Mouse (Mus musculus): ENCODE measurements around the gene Rnf113a1. TPM values are rescaled to one million over a fixed set of nuclear protein-coding genes. Genes with fewer than 3 reads are reported as not detected.
"Not testable (repeated sequence)": the region's sequence is repeated elsewhere in the genome, so short reads cannot be mapped to it uniquely, and the experiment has no call there.

Gene Rnf113a1
- polyA plus RNA-seq, 1 experiment from 2014 or later: 6.1 TPM

- WGBS: 79% methylated on average over 18 of the region's 18 CpGs
- no peak overlapping the region for H3K9ac ChIP-seq (ENCODE audit: low read depth, low read length)
Measured at GRCm38 (mm10) chrX:37163115-37163514, 27.9 kb upstream of the Rnf113a1 start.

DNA sequence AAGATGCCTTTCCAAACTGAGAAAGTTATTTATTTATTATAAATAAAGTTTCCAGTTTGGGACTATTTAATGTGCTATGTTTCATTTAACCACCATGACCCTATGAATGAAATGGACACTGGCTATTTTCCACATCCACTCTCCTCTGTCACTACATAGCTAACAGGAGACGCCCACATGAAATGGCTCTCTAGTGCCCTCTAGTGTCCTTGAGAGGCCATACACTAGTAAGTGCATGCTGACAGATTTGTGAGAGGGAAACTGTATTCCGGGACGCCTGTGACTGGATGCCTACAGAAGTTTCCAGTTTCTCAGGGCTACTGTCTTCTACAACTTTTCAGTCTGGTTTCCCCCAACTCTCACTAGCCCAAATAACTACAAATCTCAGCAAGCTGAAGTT is 24.0 kb upstream of the Rnf113a1 start:
- Histone ChIP-seq H3K4me1 (replicated peaks; ENCODE audit: control insufficient read depth, insufficient read depth, low read length) (no peaks in the 10 kb centered on the region), H3K9ac (ENCODE audit: low read depth, low read length) (no peak overlapping the region), H3K27me3 (replicated peaks; ENCODE audit: control insufficient read depth, insufficient read depth, low read length) (no peaks in the 10 kb centered on the region), H3K4me3 (ENCODE audit: low read depth, low read length) (no peak overlapping the region), H3K36me3 (ENCODE audit: control insufficient read depth, insufficient read depth) (no peaks in the 10 kb centered on the region), H3K27ac (ENCODE audit: low read depth, low read length) (no peak overlapping the region), H3K9me3 (ENCODE audit: control insufficient read depth) (no peaks in the 10 kb centered on the region), H3K4me2 (replicated peaks; ENCODE audit: low read depth) (no peak overlapping the region)
- 38% methylated on average over 3 of the region's 3 CpGs for WGBS
- ATAC-seq: no peak
- peak; percentile 78 for TF ChIP-seq CTCF (IDR thresholded peaks at IDR 0.05; ENCODE audit: low read depth)

More at GRCm38 (mm10) chrX:37163115-37163514, 27.9 kb upstream of the Rnf113a1 start:
- H3K36me3 ChIP-seq (ENCODE audit: control insufficient read depth, insufficient read depth): no peaks in the 10 kb centered on the region
- no peak overlapping the region for H3K27ac ChIP-seq (ENCODE audit: low read depth, low read length)
- H3K27me3 ChIP-seq (replicated peaks; ENCODE audit: control insufficient read depth, insufficient read depth, low read length): no peaks in the 10 kb centered on the region
- H3K4me2 ChIP-seq (replicated peaks; ENCODE audit: low read depth): no peak overlapping the region
- no peak for TF ChIP-seq CTCF (IDR thresholded peaks at IDR 0.05; ENCODE audit: low read depth)
- no peak overlapping the region for H3K4me3 ChIP-seq (ENCODE audit: low read depth, low read length)
- no peak for ATAC-seq
- H3K9me3 ChIP-seq (ENCODE audit: control insufficient read depth): no peaks in the 10 kb centered on the region
- no peaks in the 10 kb centered on the region for H3K4me1 ChIP-seq (replicated peaks; ENCODE audit: control insufficient read depth, insufficient read depth, low read length)

DNA sequence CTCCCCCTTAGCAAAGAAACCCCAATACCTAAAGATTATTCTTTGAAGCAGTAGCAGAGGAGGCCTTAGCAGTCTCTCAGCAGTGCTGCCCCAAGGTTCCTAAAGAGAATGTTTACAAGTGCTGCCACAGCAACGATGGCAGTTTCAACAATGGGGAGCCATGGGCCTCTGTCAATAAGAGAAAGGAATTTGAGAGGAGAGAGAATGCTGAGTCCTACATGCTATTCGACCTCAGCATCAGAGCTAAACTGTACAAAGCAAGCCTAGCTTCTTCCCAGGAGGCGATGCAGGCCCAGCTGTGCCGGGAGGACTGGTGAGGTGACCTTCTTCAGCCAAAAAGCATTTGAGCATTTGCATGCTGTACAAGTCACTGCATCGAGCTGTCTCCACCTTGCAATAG is 22.3 kb upstream of the Rnf113a1 start, which contains the start of gene Akap14:
Gene Akap14, minus strand, starts transcription at position 101 of the 400 bp plus-strand sequence.
- no peak within 1 kb of the TSS for H3K4me3 ChIP-seq (ENCODE audit: low read depth, low read length)
- H3K36me3 ChIP-seq (ENCODE audit: control insufficient read depth, insufficient read depth): no peaks in the 10 kb centered on the region
- H3K4me1 ChIP-seq (replicated peaks; ENCODE audit: control insufficient read depth, insufficient read depth, low read length): no peaks in the 10 kb centered on the region
- no peak for TF ChIP-seq CTCF (IDR thresholded peaks at IDR 0.05; ENCODE audit: low read depth)
- no peak within 1 kb of the TSS for H3K9ac ChIP-seq (ENCODE audit: low read depth, low read length)
- no peak within 1 kb of the TSS for H3K4me2 ChIP-seq (replicated peaks; ENCODE audit: low read depth)
- WGBS: 33% methylated on average over 5 of the region's 5 CpGs
- no peak within 1 kb of the TSS for H3K27ac ChIP-seq (ENCODE audit: low read depth, low read length)
- H3K9me3 ChIP-seq (ENCODE audit: control insufficient read depth): no peaks in the 10 kb centered on the region
- ATAC-seq: no peak
- no peaks in the 10 kb centered on the region for H3K27me3 ChIP-seq (replicated peaks; ENCODE audit: control insufficient read depth, insufficient read depth, low read length)

GRCm38 (mm10) chrX:37184401-37184800 is 6.6 kb upstream of the Rnf113a1 start:
- not testable (repeated sequence) for H3K4me3 ChIP-seq (ENCODE audit: low read depth, low read length); H3K27ac ChIP-seq (ENCODE audit: low read depth, low read length); H3K9ac ChIP-seq (ENCODE audit: low read depth, low read length); H3K9me3 ChIP-seq (ENCODE audit: control insufficient read depth); H3K27me3 ChIP-seq (replicated peaks; ENCODE audit: control insufficient read depth, insufficient read depth, low read length); H3K36me3 ChIP-seq (ENCODE audit: control insufficient read depth, insufficient read depth); H3K4me1 ChIP-seq (replicated peaks; ENCODE audit: control insufficient read depth, insufficient read depth, low read length); H3K4me2 ChIP-seq (replicated peaks; ENCODE audit: low read depth); ATAC-seq
- WGBS: 63% methylated on average over 8 of the region's 8 CpGs

DNA sequence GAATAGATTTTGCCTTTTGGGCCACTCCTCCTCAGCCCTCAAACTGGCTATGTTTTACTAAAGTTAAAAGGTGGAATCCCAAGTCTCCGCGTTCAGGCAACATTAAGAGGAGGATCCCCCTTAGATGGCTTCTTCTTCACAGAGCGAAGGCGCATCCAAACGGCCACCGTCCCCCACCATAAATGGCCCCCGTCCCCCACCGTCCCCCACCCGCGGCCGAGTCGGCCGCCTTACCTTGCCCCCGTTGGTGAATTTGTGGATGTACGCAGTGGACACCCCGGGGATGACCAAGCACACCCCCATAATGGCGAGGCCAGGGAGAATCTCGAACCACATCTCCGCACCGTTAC is 315 bp upstream of the Rnf113a1 start:
- Histone ChIP-seq H3K27me3 (replicated peaks; ENCODE audit: control insufficient read depth, insufficient read depth, low read length) (no peaks in the 10 kb centered on the region), H3K9me3 (ENCODE audit: control insufficient read depth) (no peaks in the 10 kb centered on the region), H3K4me3 (ENCODE audit: low read depth, low read length) (peak overlapping the region; percentile 56), H3K36me3 (ENCODE audit: control insufficient read depth, insufficient read depth) (no peaks in the 10 kb centered on the region), H3K4me2 (replicated peaks; ENCODE audit: low read depth) (peak overlapping the region; percentile 67), H3K4me1 (replicated peaks; ENCODE audit: control insufficient read depth, insufficient read depth, low read length) (no peaks in the 10 kb centered on the region), H3K9ac (ENCODE audit: low read depth, low read length) (peak overlapping the region; percentile 31; the same call in 1 of the 2 replicates), H3K27ac (ENCODE audit: low read depth, low read length) (no peak overlapping the region)
- WGBS: 25% methylated on average over 20 of the region's 20 CpGs
- ATAC-seq: no peak
- no peak for TF ChIP-seq CTCF (IDR thresholded peaks at IDR 0.05; ENCODE audit: low read depth)

GRCm38 (mm10) chrX:37191744-37192379 is 817 bp downstream of the Rnf113a1 start:
- Histone ChIP-seq H3K27me3 (replicated peaks; ENCODE audit: control insufficient read depth, insufficient read depth, low read length) (no peaks in the 10 kb centered on the region), H3K4me2 (replicated peaks; ENCODE audit: low read depth) (peak overlapping the region; percentile 67), H3K27ac (ENCODE audit: low read depth, low read length) (no peak overlapping the region), H3K4me1 (replicated peaks; ENCODE audit: control insufficient read depth, insufficient read depth, low read length) (no peaks in the 10 kb centered on the region), H3K36me3 (ENCODE audit: control insufficient read depth, insufficient read depth) (no peaks in the 10 kb centered on the region), H3K9ac (ENCODE audit: low read depth, low read length) (no peak overlapping the region), H3K9me3 (ENCODE audit: control insufficient read depth) (no peaks in the 10 kb centered on the region), H3K4me3 (ENCODE audit: low read depth, low read length) (peak overlapping the region; percentile 56)
- ATAC-seq: peak; percentile 16; the same call in 1 of the 2 replicates
- TF ChIP-seq CTCF (IDR thresholded peaks at IDR 0.05; ENCODE audit: low read depth): no peak
- 32% methylated on average over 28 of the region's 28 CpGs for WGBS
